Mouse (Mus musculus): Measurements from ENCODE around the gene Lrrc4b. TPM values are rescaled to one million over a fixed set of nuclear protein-coding genes. Genes with fewer than 3 reads are reported as not detected.

The Lrrc4b gene
- polyA plus RNA-seq, 1 experiment, result not detected

GRCm38 (mm10) chr7:44491391-44491790 is 62.6 kb downstream of the Lrrc4b start:
- peaks cover 6% of the 10 kb centered on the region for H3K4me1 ChIP-seq (ENCODE audit: control insufficient read depth, insufficient read depth, low read length)
- no peak overlapping the region for H3K4me3 ChIP-seq (ENCODE audit: insufficient read depth, low read length)
- no peak for TF ChIP-seq CTCF (IDR thresholded peaks at IDR 0.05; ENCODE audit: low read depth, low read length)
- TF ChIP-seq POLR2A (IDR thresholded peaks at IDR 0.05; ENCODE audit: borderline replicate concordance, low read depth, low read length), result no peak
- H3K27ac ChIP-seq (ENCODE audit: insufficient read depth, low read depth, low read length), result no peak overlapping the region

DNA sequence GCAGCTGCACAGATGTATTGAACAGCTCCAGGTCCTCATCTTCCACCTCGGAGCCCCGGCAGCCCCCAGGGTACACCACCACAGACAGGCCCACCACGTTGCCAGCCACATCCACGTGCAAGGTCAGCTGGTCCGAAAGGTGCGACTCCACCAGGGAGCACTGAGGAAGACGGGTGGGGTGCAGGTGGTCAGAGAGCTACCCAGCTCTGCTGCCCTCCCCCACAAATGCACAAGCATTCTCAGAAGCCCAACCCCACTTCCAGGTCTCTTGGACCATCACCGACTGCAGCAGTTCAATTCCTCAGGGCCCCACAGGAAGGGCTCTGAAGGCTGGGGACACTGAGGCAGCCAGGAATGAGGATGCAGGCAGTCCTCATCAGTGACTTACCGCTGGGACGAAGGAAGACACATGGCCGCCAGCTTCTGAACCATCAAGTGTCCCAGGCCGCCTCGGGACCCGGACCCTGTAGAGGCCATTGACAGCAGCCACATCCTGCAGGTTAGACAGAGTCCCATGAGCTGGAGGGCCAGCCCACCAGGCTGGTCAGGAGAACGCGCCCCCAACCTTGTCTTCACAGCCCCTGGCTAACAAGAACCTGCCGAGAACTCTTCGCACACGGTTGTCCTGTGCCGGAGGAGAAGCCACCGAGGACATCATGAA is 63.5 kb downstream of the Lrrc4b start:
- TF ChIP-seq CTCF (IDR thresholded peaks at IDR 0.05; ENCODE audit: low read depth, low read length), result no peak
- TF ChIP-seq POLR2A (IDR thresholded peaks at IDR 0.05; ENCODE audit: borderline replicate concordance, low read depth, low read length), result no peak
- H3K4me1 ChIP-seq (ENCODE audit: control insufficient read depth, insufficient read depth, low read length), result peaks cover 11% of the 10 kb centered on the region
- no peak overlapping the region for H3K27ac ChIP-seq (ENCODE audit: insufficient read depth, low read depth, low read length)
- no peak overlapping the region for H3K4me3 ChIP-seq (ENCODE audit: insufficient read depth, low read length)

- no peak overlapping the region for H3K4me3 ChIP-seq (ENCODE audit: insufficient read depth, low read length)
- TF ChIP-seq CTCF (IDR thresholded peaks at IDR 0.05; ENCODE audit: low read depth, low read length) (no peak), POLR2A (IDR thresholded peaks at IDR 0.05; ENCODE audit: borderline replicate concordance, low read depth, low read length) (no peak)
Observed at GRCm38 (mm10) chr7:44494681-44495080, 65.9 kb downstream of the Lrrc4b start.

DNA sequence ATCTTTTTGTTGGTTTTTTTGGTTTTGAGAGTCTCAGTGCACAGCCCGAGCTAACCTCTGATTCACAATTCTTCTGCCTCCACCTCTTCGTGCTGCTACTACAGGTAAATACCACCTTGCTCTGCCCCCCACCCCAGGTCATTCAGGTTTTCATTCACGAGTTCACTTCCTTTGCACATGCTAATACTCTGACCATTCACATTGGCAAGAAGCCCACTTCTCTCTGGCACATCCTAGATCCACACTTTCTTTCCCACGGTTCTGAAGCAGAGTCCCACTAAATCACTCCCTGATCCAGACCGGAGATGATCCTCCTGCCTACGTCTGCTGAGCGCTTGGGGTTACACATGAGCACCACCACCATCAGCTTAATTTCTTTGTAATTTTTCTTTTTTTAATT is 66.3 kb downstream of the Lrrc4b start:
- H3K27ac ChIP-seq (ENCODE audit: insufficient read depth, low read depth, low read length), result no peak overlapping the region
- H3K4me3 ChIP-seq (ENCODE audit: insufficient read depth, low read length), result peak overlapping the region; percentile 88; the same call in 1 of the 2 replicates
- peaks cover 12% of the 10 kb centered on the region for H3K4me1 ChIP-seq (ENCODE audit: control insufficient read depth, insufficient read depth, low read length)
- TF ChIP-seq POLR2A (IDR thresholded peaks at IDR 0.05; ENCODE audit: borderline replicate concordance, low read depth, low read length), result no peak
- TF ChIP-seq CTCF (IDR thresholded peaks at IDR 0.05; ENCODE audit: low read depth, low read length), result no peak

More at GRCm38 (mm10) chr7:44494681-44495080, 65.9 kb downstream of the Lrrc4b start:
- no peak overlapping the region for H3K27ac ChIP-seq (ENCODE audit: insufficient read depth, low read depth, low read length)
- H3K4me1 ChIP-seq (ENCODE audit: control insufficient read depth, insufficient read depth, low read length), result peaks cover 12% of the 10 kb centered on the region

DNA sequence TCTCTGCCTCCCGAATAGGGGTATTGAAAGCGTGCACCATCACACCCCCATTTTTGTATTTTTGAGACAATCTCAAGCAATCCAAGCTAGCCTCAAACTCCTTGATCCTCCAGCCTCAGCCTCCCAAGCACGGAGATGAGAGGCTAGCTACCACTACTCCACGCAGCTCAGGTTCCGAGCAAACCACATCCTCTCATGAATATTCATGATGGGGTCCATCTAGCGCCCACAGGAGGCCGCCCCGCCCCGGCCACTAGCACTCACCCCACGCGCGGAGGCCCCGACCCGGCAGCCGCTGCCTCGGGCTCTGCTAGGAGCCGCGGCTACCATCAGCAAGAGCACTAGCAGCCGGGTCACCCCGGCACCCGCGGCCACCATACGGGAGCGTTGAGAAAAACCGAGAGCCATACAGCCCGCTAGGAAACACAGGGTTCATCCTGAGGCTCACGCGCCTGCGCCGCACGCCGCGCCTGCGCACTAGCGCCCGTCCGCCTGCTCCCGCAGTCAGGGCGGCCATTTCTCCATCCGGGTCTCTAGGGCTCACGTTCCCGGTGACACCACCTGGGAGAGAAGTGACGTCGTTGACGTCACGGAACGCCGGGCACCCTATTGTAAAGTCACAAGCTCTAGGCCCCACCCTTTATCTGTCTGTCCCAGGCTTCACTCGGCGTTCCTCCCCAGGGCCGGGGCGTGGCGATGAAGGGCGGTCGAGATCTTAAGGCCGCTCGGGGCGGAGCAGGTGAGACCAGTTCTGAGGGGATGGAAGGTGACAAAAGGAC is 67.4 kb downstream of the Lrrc4b start, which contains the start of the genes Emc10 and Fam71e1:
Gene Emc10 (minus strand): TSS at position 538 of the 779 bp plus-strand sequence.
Gene Fam71e1 (plus strand): TSS at position 590 of the 779 bp plus-strand sequence.
- Histone ChIP-seq H3K4me3 (ENCODE audit: insufficient read depth, low read length) (peak within 1 kb of the TSS; percentile 88), H3K27ac (ENCODE audit: insufficient read depth, low read depth, low read length) (peak within 1 kb of the TSS; percentile 72), H3K4me1 (ENCODE audit: control insufficient read depth, insufficient read depth, low read length) (peaks cover 12% of the 10 kb centered on the region)
- TF ChIP-seq POLR2A (IDR thresholded peaks at IDR 0.05; ENCODE audit: borderline replicate concordance, low read depth, low read length), result 0 out of 2 replicates have a peak, but pooled peaks have one; percentile 56
- no peak for TF ChIP-seq CTCF (IDR thresholded peaks at IDR 0.05; ENCODE audit: low read depth, low read length)

GRCm38 (mm10) chr7:44496771-44497109 is 67.9 kb downstream of the Lrrc4b start:
- Histone ChIP-seq H3K4me1 (ENCODE audit: control insufficient read depth, insufficient read depth, low read length) (peaks cover 12% of the 10 kb centered on the region), H3K4me3 (ENCODE audit: insufficient read depth, low read length) (peak overlapping the region; percentile 88), H3K27ac (ENCODE audit: insufficient read depth, low read depth, low read length) (0 out of 2 replicates have a peak overlapping the region, but pooled peaks have one; percentile 22)
- TF ChIP-seq POLR2A (IDR thresholded peaks at IDR 0.05; ENCODE audit: borderline replicate concordance, low read depth, low read length) (no peak), CTCF (IDR thresholded peaks at IDR 0.05; ENCODE audit: low read depth, low read length) (no peak)

- peaks cover 12% of the 10 kb centered on the region for H3K4me1 ChIP-seq (ENCODE audit: control insufficient read depth, insufficient read depth, low read length)
- peak overlapping the region; percentile 88; the same call in 1 of the 2 replicates for H3K4me3 ChIP-seq (ENCODE audit: insufficient read depth, low read length)
- no peak overlapping the region for H3K27ac ChIP-seq (ENCODE audit: insufficient read depth, low read depth, low read length)
- TF ChIP-seq POLR2A (IDR thresholded peaks at IDR 0.05; ENCODE audit: borderline replicate concordance, low read depth, low read length) (no peak), CTCF (IDR thresholded peaks at IDR 0.05; ENCODE audit: low read depth, low read length) (no peak)
Observed at GRCm38 (mm10) chr7:44497361-44498055, 68.7 kb downstream of the Lrrc4b start.

GRCm38 (mm10) chr7:44498922-44499321 is 70.1 kb downstream of the Lrrc4b start:
- H3K27ac ChIP-seq (ENCODE audit: insufficient read depth, low read depth, low read length), result no peak overlapping the region
- H3K4me1 ChIP-seq (ENCODE audit: control insufficient read depth, insufficient read depth, low read length), result peaks cover 12% of the 10 kb centered on the region

GRCm38 (mm10) chr7:44500046-44500445 is 71.2 kb downstream of the Lrrc4b start:
- Histone ChIP-seq H3K27ac (ENCODE audit: insufficient read depth, low read depth, low read length) (no peak overlapping the region), H3K4me3 (ENCODE audit: insufficient read depth, low read length) (no peak overlapping the region), H3K4me1 (ENCODE audit: control insufficient read depth, insufficient read depth, low read length) (peaks cover 11% of the 10 kb centered on the region)
- TF ChIP-seq CTCF (IDR thresholded peaks at IDR 0.05; ENCODE audit: low read depth, low read length), result no peak
- TF ChIP-seq POLR2A (IDR thresholded peaks at IDR 0.05; ENCODE audit: borderline replicate concordance, low read depth, low read length), result no peak

More at GRCm38 (mm10) chr7:44498922-44499321, 70.1 kb downstream of the Lrrc4b start:
- H3K4me3 ChIP-seq (ENCODE audit: insufficient read depth, low read length), result no peak overlapping the region
- TF ChIP-seq POLR2A (IDR thresholded peaks at IDR 0.05; ENCODE audit: borderline replicate concordance, low read depth, low read length) (no peak), CTCF (IDR thresholded peaks at IDR 0.05; ENCODE audit: low read depth, low read length) (no peak)

All from bone marrow macrophage, adult 2 months (primary cell).